Mouse (Mus musculus): Measurements from ENCODE around the gene Ifna9. TPM values are rescaled to one million over a fixed set of nuclear protein-coding genes. Genes with fewer than 3 reads are reported as not detected.

Gene Ifna9
- polyA plus RNA-seq, 1 experiment from 2014 or later = not detected

Other genes starting within 250 kb of the Ifna9 start
- gene Hacd4, start 153.5 kb downstream of the Ifna9 start, polyA plus RNA-seq (2015; fragmentation: Nextera tagmentation; extraction: Ambion mirVana) = 1.9 and 2.0 TPM in 2 replicates
- gene Ifnb1, start 69.6 kb downstream of the Ifna9 start, polyA plus RNA-seq (2015; fragmentation: Nextera tagmentation; extraction: Ambion mirVana) = not detected in 2 replicates
- gene Ifna15, start 34.1 kb downstream of the Ifna9 start, polyA plus RNA-seq (2015; fragmentation: Nextera tagmentation; extraction: Ambion mirVana) = not detected in 2 replicates
- gene Ifna14, start 20.6 kb downstream of the Ifna9 start, polyA plus RNA-seq (2015; fragmentation: Nextera tagmentation; extraction: Ambion mirVana) = not detected in 2 replicates
- not detected in 2 replicates for gene Ifna12, start 11.0 kb upstream of the Ifna9 start, polyA plus RNA-seq (2015; fragmentation: Nextera tagmentation; extraction: Ambion mirVana)
- gene C87499, start 42.0 kb upstream of the Ifna9 start, polyA plus RNA-seq (2015; fragmentation: Nextera tagmentation; extraction: Ambion mirVana) = not detected in 2 replicates
- gene Ifna13, start 52.1 kb upstream of the Ifna9 start, polyA plus RNA-seq (2015; fragmentation: Nextera tagmentation; extraction: Ambion mirVana) = not detected in 2 replicates
- not detected in 2 replicates for gene Ifna16, start 84.5 kb upstream of the Ifna9 start, polyA plus RNA-seq (2015; fragmentation: Nextera tagmentation; extraction: Ambion mirVana)
- gene Ifna2, start 91.5 kb upstream of the Ifna9 start, polyA plus RNA-seq (2015; fragmentation: Nextera tagmentation; extraction: Ambion mirVana) = not detected in 2 replicates
- gene Ifnab, start 99.0 kb upstream of the Ifna9 start, polyA plus RNA-seq (2015; fragmentation: Nextera tagmentation; extraction: Ambion mirVana) = not detected in 2 replicates
- gene Gm26566, start 129.4 kb upstream of the Ifna9 start, polyA plus RNA-seq (2015; fragmentation: Nextera tagmentation; extraction: Ambion mirVana) = 1.1 and 2.1 TPM in 2 replicates
- 120 and 125 TPM in 2 replicates for gene Klhl9, start 130.1 kb upstream of the Ifna9 start, polyA plus RNA-seq (2015; fragmentation: Nextera tagmentation; extraction: Ambion mirVana)
- gene Gm13271, start 162.5 kb upstream of the Ifna9 start, polyA plus RNA-seq (2015; fragmentation: Nextera tagmentation; extraction: Ambion mirVana) = not detected in 2 replicates
- 0.17 TPM in 1 of 2 replicates, not detected in the other for gene Gm13283, start 167.7 kb upstream of the Ifna9 start, polyA plus RNA-seq (2015; fragmentation: Nextera tagmentation; extraction: Ambion mirVana)
- gene Gm13290, start 181.4 kb upstream of the Ifna9 start, polyA plus RNA-seq (2015; fragmentation: Nextera tagmentation; extraction: Ambion mirVana) = not detected in 2 replicates
- gene Gm13289, start 184.5 kb upstream of the Ifna9 start, polyA plus RNA-seq (2015; fragmentation: Nextera tagmentation; extraction: Ambion mirVana) = not detected in 2 replicates
- not detected in 2 replicates for gene Gm13272, start 187.5 kb upstream of the Ifna9 start, polyA plus RNA-seq (2015; fragmentation: Nextera tagmentation; extraction: Ambion mirVana)
- gene Ifnz, start 189.7 kb upstream of the Ifna9 start, polyA plus RNA-seq (2015; fragmentation: Nextera tagmentation; extraction: Ambion mirVana) = 0.18 TPM in 1 of 2 replicates, not detected in the other
- gene Gm13276, start 193.3 kb upstream of the Ifna9 start, polyA plus RNA-seq (2015; fragmentation: Nextera tagmentation; extraction: Ambion mirVana) = not detected in 2 replicates
- gene Gm13277, start 196.2 kb upstream of the Ifna9 start, polyA plus RNA-seq (2015; fragmentation: Nextera tagmentation; extraction: Ambion mirVana) = not detected in 2 replicates
- not detected in 2 replicates for gene Gm13278, start 199.2 kb upstream of the Ifna9 start, polyA plus RNA-seq (2015; fragmentation: Nextera tagmentation; extraction: Ambion mirVana)
- not detected in 2 replicates for gene Gm13275, start 202.1 kb upstream of the Ifna9 start, polyA plus RNA-seq (2015; fragmentation: Nextera tagmentation; extraction: Ambion mirVana)
- not detected in 2 replicates for gene Gm13279, start 205.0 kb upstream of the Ifna9 start, polyA plus RNA-seq (2015; fragmentation: Nextera tagmentation; extraction: Ambion mirVana)
- gene Gm13285, start 207.3 kb upstream of the Ifna9 start, polyA plus RNA-seq (2015; fragmentation: Nextera tagmentation; extraction: Ambion mirVana) = 0.43 TPM in 1 of 2 replicates, not detected in the other
- gene Gm13287, start 210.9 kb upstream of the Ifna9 start, polyA plus RNA-seq (2015; fragmentation: Nextera tagmentation; extraction: Ambion mirVana) = not detected in 2 replicates
- not detected in 2 replicates for gene Gm13288, start 213.1 kb upstream of the Ifna9 start, polyA plus RNA-seq (2015; fragmentation: Nextera tagmentation; extraction: Ambion mirVana)
- gene Ifna7, start 223.8 kb upstream of the Ifna9 start, polyA plus RNA-seq (2015; fragmentation: Nextera tagmentation; extraction: Ambion mirVana) = not detected in 2 replicates
- not detected in 2 replicates for gene Ifna11, start 227.6 kb upstream of the Ifna9 start, polyA plus RNA-seq (2015; fragmentation: Nextera tagmentation; extraction: Ambion mirVana)
- not detected in 2 replicates for gene Ifna6, start 235.0 kb upstream of the Ifna9 start, polyA plus RNA-seq (2015; fragmentation: Nextera tagmentation; extraction: Ambion mirVana)
- gene Ifna5, start 243.1 kb upstream of the Ifna9 start, polyA plus RNA-seq (2015; fragmentation: Nextera tagmentation; extraction: Ambion mirVana) = not detected in 2 replicates
- gene Ifna4, start 249.5 kb upstream of the Ifna9 start, polyA plus RNA-seq (2015; fragmentation: Nextera tagmentation; extraction: Ambion mirVana) = not detected in 2 replicates

Measured in forebrain, embryonic 13.5 days (tissue).